Mouse (Mus musculus) kidney, adult 2 months (tissue): Measurements from ENCODE around the gene Cygb. TPM values are rescaled to one million over a fixed set of nuclear protein-coding genes. Genes with fewer than 3 reads are reported as not detected.

Experiments
- DNase-seq: peaks from one replicate; pipeline ENCODE4 v3.0.0; 2021
- H3K27ac ChIP-seq: fragments of 200-500 bp; 2 replicates; pipeline ENCODE4 v1.5.1; 2012; ENCODE audit warnings: low read depth, low read length, control low read depth, inconsistent platforms; ENCODE audit not compliant: insufficient read depth
- H3K27me3 ChIP-seq: fragments of 200-500 bp; replicated peaks from 2 replicates; pipeline ENCODE4 v1.6.1; 2012; ENCODE audit warnings: mild to moderate bottlenecking, moderate library complexity, low read length, inconsistent platforms; ENCODE audit not compliant: control insufficient read depth, insufficient read depth
- H3K36me3 ChIP-seq: fragments of 200-500 bp; 2 replicates; pipeline ENCODE4 v1.6.1; 2012; ENCODE audit warnings: mild to moderate bottlenecking, moderate library complexity, low read length, inconsistent platforms; ENCODE audit not compliant: control insufficient read depth, insufficient read depth
- H3K4me1 ChIP-seq: fragments of 200-500 bp; 2 replicates; pipeline ENCODE4 v1.6.1; 2011; ENCODE audit warnings: low read length; ENCODE audit not compliant: control insufficient read depth, insufficient read depth
- H3K4me3 ChIP-seq: fragments of 200-500 bp; 2 replicates; pipeline ENCODE4 v1.5.1; 2011; ENCODE audit warnings: mild to moderate bottlenecking, low read depth, low read length, control low read depth; ENCODE audit not compliant: insufficient read depth
- CTCF ChIP-seq: fragments of 200-500 bp; conservative IDR thresholded peaks from 2 replicates; pipeline ENCODE4 v1.5.1; 2011; ENCODE audit warnings: low read depth, mild to moderate bottlenecking, control low read depth, low read length, moderate library complexity, mixed read lengths; ENCODE audit not compliant: insufficient read depth, insufficient read length
- POLR2A ChIP-seq: fragments of 200-500 bp; IDR thresholded peaks from one replicate; pipeline ENCODE4 v1.6.1; 2011; ENCODE audit warnings: low read depth, low read length, control low read depth
- WGBS: fragments of 180-500 bp; shearing (Covaris S2); methylation state at CpG from one replicate; pipeline ENCODE4 v1.1.7; 2018; 5-methylcytosine and 5-hydroxymethylcytosine counted together
- polyA plus RNA-seq: library from polyadenylated mRNA; depleted of rRNA; stranded (reverse); fragments of >200 nt; gene quantifications from 2 replicates; pipeline ENCODE4 v1.2.3, GENCODE M21; 2012; rRNA removed

Gene Cygb
- polyA plus RNA-seq, result 16.2 and 21.0 TPM in 2 replicates

- Histone ChIP-seq H3K27ac (no peak within 1 kb of the TSS), H3K4me1 (no peaks in the 10 kb centered on the region), H3K36me3 (no peaks in the 10 kb centered on the region), H3K27me3 (no peaks in the 10 kb centered on the region), H3K4me3 (peak within 1 kb of the TSS; percentile 53)
- TF ChIP-seq POLR2A (no peak), CTCF (no peak)
- 13% methylated on average over 28 of the region's 28 CpGs for WGBS
- no peak for DNase-seq
These were observed at the start of gene Cygb for GRCm38 (mm10) chr11:116654255-116654821. Gene Cygb (minus strand): TSS chr11:116654313.

DNA sequence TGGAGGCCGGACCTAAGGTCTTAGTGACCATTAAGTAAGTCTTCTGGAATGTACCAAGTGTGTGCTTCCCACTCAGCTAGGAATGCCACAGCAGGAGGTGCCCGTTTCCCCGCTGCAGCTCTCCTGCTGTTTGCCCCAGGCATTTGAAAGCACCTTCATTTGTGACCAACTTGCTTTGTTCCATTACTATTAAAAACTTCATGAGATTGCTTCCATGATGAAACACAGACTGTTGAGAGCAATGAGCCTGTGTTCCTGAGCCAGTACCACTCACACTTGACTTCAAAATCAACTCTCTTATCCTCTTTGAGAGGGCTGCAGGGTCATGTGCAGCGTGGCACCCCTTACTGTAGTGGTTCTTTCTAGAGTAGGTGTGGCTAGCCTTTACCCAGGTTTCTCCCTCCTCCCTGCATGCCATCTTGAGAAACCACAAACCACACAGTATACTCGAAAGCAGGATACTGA, 47.3 kb upstream of the Cygb start:
- Histone ChIP-seq H3K4me3 (no peak overlapping the region), H3K27ac (peak overlapping the region; percentile 85), H3K27me3 (no peaks in the 10 kb centered on the region), H3K36me3 (no peaks in the 10 kb centered on the region), H3K4me1 (peaks cover 6% of the 10 kb centered on the region; the same call in 1 of the 2 replicates)
- TF ChIP-seq CTCF, result no peak
- no peak for TF ChIP-seq POLR2A
- DNase-seq, result peak; percentile 75
- WGBS, result 41% methylated on average over 5 of the region's 5 CpGs

DNA sequence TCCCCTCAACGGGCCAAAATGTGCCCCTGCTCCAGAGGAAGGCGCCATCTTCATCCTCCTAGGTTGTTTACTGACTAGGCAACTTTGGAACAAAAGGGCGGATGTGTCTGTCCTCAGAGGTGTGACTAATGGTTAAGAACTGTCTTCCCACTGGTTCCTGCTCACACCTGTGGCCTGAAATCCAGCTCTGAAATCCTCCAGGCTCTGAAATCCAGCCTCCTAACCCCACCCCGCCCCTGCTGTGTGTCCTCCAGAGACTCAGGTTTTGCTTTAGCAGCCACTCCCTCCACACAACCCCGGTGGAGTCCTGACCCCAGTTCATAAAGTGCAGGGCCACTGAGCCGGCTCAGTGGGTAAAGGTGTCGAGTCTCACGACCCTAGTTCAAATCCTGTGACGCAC, 43.4 kb upstream of the Cygb start:
- Histone ChIP-seq H3K4me3 (no peak overlapping the region), H3K36me3 (no peaks in the 10 kb centered on the region), H3K27ac (no peak overlapping the region), H3K27me3 (no peaks in the 10 kb centered on the region), H3K4me1 (peaks cover 11% of the 10 kb centered on the region; the same call in 1 of the 2 replicates)
- WGBS, result 57% methylated on average over 9 of the region's 9 CpGs
- no peak for TF ChIP-seq CTCF
- TF ChIP-seq POLR2A, result no peak
- no peak for DNase-seq

- WGBS, result 85% methylated on average over 4 of the region's 4 CpGs
- Histone ChIP-seq H3K4me1 (peaks cover 8% of the 10 kb centered on the region; the same call in 1 of the 2 replicates), H3K4me3 (no peak overlapping the region), H3K27me3 (no peaks in the 10 kb centered on the region), H3K27ac (no peak overlapping the region), H3K36me3 (no peaks in the 10 kb centered on the region)
- DNase-seq, result no peak
- TF ChIP-seq CTCF (no peak), POLR2A (no peak)
These were observed 42.3 kb upstream of the Cygb start for GRCm38 (mm10) chr11:116696426-116696825.

DNA sequence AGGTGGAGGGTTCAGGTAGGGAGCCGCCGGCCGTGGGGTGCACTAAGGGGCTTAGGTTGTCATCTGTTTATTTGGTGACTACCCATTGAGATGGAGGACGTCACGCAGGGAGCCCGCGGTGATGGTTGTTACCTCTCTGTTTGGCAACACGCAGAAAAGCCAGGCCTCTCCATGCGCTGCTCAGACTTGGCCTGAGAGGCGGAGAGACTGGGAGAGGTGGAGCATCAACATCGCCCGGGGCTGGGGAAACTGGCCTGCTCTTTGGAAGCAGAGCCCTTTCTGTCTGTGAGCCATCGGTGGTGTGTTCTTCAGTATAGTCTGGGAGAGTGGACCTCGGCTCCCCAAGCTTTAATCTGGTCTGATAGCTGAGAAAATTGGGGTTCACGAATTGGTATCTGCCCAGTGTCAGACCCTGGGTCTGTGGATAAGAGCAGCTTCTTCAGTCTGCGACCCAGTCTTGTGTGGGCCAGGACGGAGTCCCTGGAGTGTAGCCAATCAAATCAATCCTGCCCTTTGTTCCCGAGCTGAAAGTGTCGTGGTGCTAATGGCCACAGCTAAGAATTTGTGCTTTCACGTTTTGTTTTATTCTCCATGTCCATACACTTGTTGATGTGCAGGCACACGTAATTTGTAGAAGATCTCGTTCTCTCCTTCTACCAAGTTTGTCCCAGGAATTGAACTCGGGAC, 41.2 kb upstream of the Cygb start:
- H3K4me3 ChIP-seq, result no peak overlapping the region
- no peaks in the 10 kb centered on the region for H3K27me3 ChIP-seq
- 38% methylated on average over 23 of the region's 23 CpGs for WGBS
- TF ChIP-seq CTCF (no peak), POLR2A (no peak)
- no peaks in the 10 kb centered on the region for H3K36me3 ChIP-seq
- H3K27ac ChIP-seq, result peak overlapping the region; percentile 15; the same call in 1 of the 2 replicates
- DNase-seq, result peak; percentile 72
- peaks cover 9% of the 10 kb centered on the region; the same call in 1 of the 2 replicates for H3K4me1 ChIP-seq

GRCm38 (mm10) chr11:116694250-116695193, 40.4 kb upstream of the Cygb start:
- H3K36me3 ChIP-seq, result no peaks in the 10 kb centered on the region
- H3K4me3 ChIP-seq, result peak overlapping the region; percentile 82
- H3K27me3 ChIP-seq, result no peaks in the 10 kb centered on the region
- peak; percentile 78 for DNase-seq
- TF ChIP-seq POLR2A, result peak; percentile 1
- no peak for TF ChIP-seq CTCF
- WGBS, result 4% methylated on average over 73 of the region's 73 CpGs
- H3K27ac ChIP-seq, result peak overlapping the region; percentile 88
- peaks cover 12% of the 10 kb centered on the region; the same call in 1 of the 2 replicates for H3K4me1 ChIP-seq
